In the genomic region with DNA sequence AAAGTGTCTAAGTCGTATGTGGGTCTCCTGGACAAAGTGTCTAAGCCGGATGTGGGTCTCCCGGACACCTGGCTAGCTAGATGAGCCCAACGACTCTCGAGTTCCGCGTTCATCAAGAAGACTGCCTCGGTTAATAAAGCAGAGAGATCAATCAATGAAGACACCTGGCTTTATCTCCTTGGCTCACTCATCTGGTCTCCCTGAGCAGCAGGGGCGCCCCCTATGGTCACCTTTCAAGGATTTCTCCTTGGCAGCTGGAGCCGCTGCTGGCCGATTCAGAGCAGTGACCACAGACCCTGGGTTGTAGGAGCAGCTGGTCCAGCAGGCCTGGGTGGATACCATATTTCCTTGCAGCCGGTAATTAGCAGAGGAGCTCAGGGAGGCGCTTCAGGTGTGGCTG, we compare ENCODE assay signal across 7 mouse cellular contexts. TPM values are rescaled to one million over a fixed set of nuclear protein-coding genes. Genes with fewer than 3 reads are reported as not detected.
DNase-seq lines count a peak whose midpoint lies in the region; ATAC-seq and TF ChIP-seq lines count a peak whose summit lies in the region.

No protein-coding gene starts in this region.

- DNase-seq in lung, adult 2 months, result no peak
- peak; percentile 47 for DNase-seq in kidney, postnatal 14 days
- DNase-seq in layer of hippocampus, adult 9-11 months, result no peak

- no peak for ATAC-seq in lung, embryonic 15.5 days (ENCODE audit: borderline replicate concordance, extremely low read depth, low FRiP score, low TSS enrichment)
- no peak for ATAC-seq in forebrain, embryonic 12.5 days (ENCODE audit: low FRiP score)
- ATAC-seq in frontal cortex, adult (ENCODE audit: low TSS enrichment), result no peak

- H3K36me3 ChIP-seq in lung, embryonic 15.5 days, result no peaks in the 10 kb centered on the region
- H3K36me3 ChIP-seq in forebrain, embryonic 12.5 days (replicated peaks), result no peaks in the 10 kb centered on the region

- no peak overlapping the region for H3K9ac ChIP-seq in lung, embryonic 15.5 days
- H3K9ac ChIP-seq in forebrain, embryonic 12.5 days, result no peak overlapping the region

- peaks cover 18% of the 10 kb centered on the region for H3K4me1 ChIP-seq in lung, embryonic 15.5 days
- H3K4me1 ChIP-seq in lung, adult 2 months (ENCODE audit: control insufficient read depth, insufficient read depth, low read length), result peaks cover 2% of the 10 kb centered on the region; the same call in 1 of the 2 replicates
- H3K4me1 ChIP-seq in forebrain, embryonic 12.5 days, result peaks cover 13% of the 10 kb centered on the region
- H3K4me1 ChIP-seq in olfactory bulb, adult 2 months (ENCODE audit: control insufficient read depth, insufficient read depth, low read length), result peaks cover 22% of the 10 kb centered on the region

- no peak overlapping the region for H3K4me3 ChIP-seq in lung, embryonic 15.5 days
- H3K4me3 ChIP-seq in lung, adult 2 months (replicated peaks; ENCODE audit: extremely low read depth, low read depth, low read length), result no peak overlapping the region
- H3K4me3 ChIP-seq in forebrain, embryonic 12.5 days (replicated peaks), result peak overlapping the region; percentile 67
- H3K4me3 ChIP-seq in olfactory bulb, adult 2 months (ENCODE audit: insufficient read depth, low read depth, low read length), result no peak overlapping the region

- TF ChIP-seq POLR2A in lung, adult 2 months (IDR thresholded peaks at IDR 0.05; ENCODE audit: borderline replicate concordance, extremely low read depth, low read depth, low read length), result no peak
- TF ChIP-seq POLR2A in olfactory bulb, adult 2 months (IDR thresholded peaks at IDR 0.05; ENCODE audit: insufficient read depth, low read depth, low read length), result no peak

- WGBS in lung, embryonic 15.5 days, result 16% methylated on average over 13 of the region's 13 CpGs
- 19% methylated on average over 13 of the region's 13 CpGs for WGBS in lung, adult 2 months
- WGBS in forebrain, embryonic 12.5 days, result 18% methylated on average over 13 of the region's 13 CpGs
- WGBS in olfactory bulb, adult 2 months, result 19% methylated on average over 13 of the region's 13 CpGs

- peak overlapping the region; percentile 100 for H3K4me2 ChIP-seq in lung, embryonic 15.5 days
- peak overlapping the region; percentile 100 for H3K4me2 ChIP-seq in forebrain, embryonic 12.5 days

- TF ChIP-seq CTCF in lung, adult 2 months (IDR thresholded peaks at IDR 0.05; ENCODE audit: insufficient read depth, low read length), result no peak
- peak; percentile 45; the same call in 1 of the 2 replicates for TF ChIP-seq CTCF in olfactory bulb, adult 2 months (IDR thresholded peaks at IDR 0.05; ENCODE audit: insufficient read depth, low read depth, low read length)

- peaks cover 60% of the 10 kb centered on the region for H3K27me3 ChIP-seq in lung, embryonic 15.5 days
- H3K27me3 ChIP-seq in forebrain, embryonic 12.5 days, result peaks cover 67% of the 10 kb centered on the region

- no peak overlapping the region for H3K27ac ChIP-seq in lung, embryonic 15.5 days
- no peak overlapping the region for H3K27ac ChIP-seq in forebrain, embryonic 12.5 days
- no peak overlapping the region for H3K27ac ChIP-seq in olfactory bulb, adult 2 months (ENCODE audit: insufficient read depth, low read depth, low read length)

- H3K9me3 ChIP-seq in lung, embryonic 15.5 days, result no peaks in the 10 kb centered on the region
- H3K9me3 ChIP-seq in forebrain, embryonic 12.5 days, result no peaks in the 10 kb centered on the region

RNA-seq across cellular contexts. Expression of a gene that starts 7.8 kb away (rescaled TPM):
- 0.21 and 0.24 TPM in 2 replicates for polyA plus RNA-seq in lung, embryonic 15.5 days (2015; fragmentation: Nextera tagmentation; extraction: Ambion mirVana)
- polyA plus RNA-seq in lung, adult 2 months (2012; rRNA removed), result 0.37 and 0.52 TPM in 2 replicates
- 0.32 and 0.33 TPM in 2 replicates for polyA plus RNA-seq in forebrain, embryonic 12.5 days (2016; fragmentation: Nextera tagmentation; extraction: Ambion mirVana)
- polyA plus RNA-seq in olfactory bulb, adult 2 months (2012; ENCODE audit: insufficient read depth, insufficient read length, low replicate concordance, missing spikeins), result not detected in 2 replicates

RNA-seq across cellular contexts. Expression of a gene that starts 23.0 kb away (rescaled TPM):
- 3.1 and 4.4 TPM in 2 replicates for polyA plus RNA-seq in lung, embryonic 15.5 days (2015; fragmentation: Nextera tagmentation; extraction: Ambion mirVana)
- 2.1 and 2.6 TPM in 2 replicates for polyA plus RNA-seq in lung, adult 2 months (2012; rRNA removed)
- polyA plus RNA-seq in forebrain, embryonic 12.5 days (2016; fragmentation: Nextera tagmentation; extraction: Ambion mirVana), result 0.96 and 1.4 TPM in 2 replicates
- not detected in 2 replicates for polyA plus RNA-seq in olfactory bulb, adult 2 months (2012; ENCODE audit: insufficient read depth, insufficient read length, low replicate concordance, missing spikeins)

RNA-seq across cellular contexts. Expression of a gene that starts 33.2 kb away (rescaled TPM):
- 0.31 and 0.46 TPM in 2 replicates for polyA plus RNA-seq in lung, embryonic 15.5 days (2015; fragmentation: Nextera tagmentation; extraction: Ambion mirVana)
- polyA plus RNA-seq in lung, adult 2 months (2012; rRNA removed), result 0.11 and 0.22 TPM in 2 replicates
- 0.49 and 0.72 TPM in 2 replicates for polyA plus RNA-seq in forebrain, embryonic 12.5 days (2016; fragmentation: Nextera tagmentation; extraction: Ambion mirVana)
- not detected in 2 replicates for polyA plus RNA-seq in olfactory bulb, adult 2 months (2012; ENCODE audit: insufficient read depth, insufficient read length, low replicate concordance, missing spikeins)

RNA-seq across cellular contexts. Expression of a gene that starts 33.4 kb away (rescaled TPM):
- 35.1 and 42.8 TPM in 2 replicates for polyA plus RNA-seq in lung, embryonic 15.5 days (2015; fragmentation: Nextera tagmentation; extraction: Ambion mirVana)
- 21.2 and 25.9 TPM in 2 replicates for polyA plus RNA-seq in lung, adult 2 months (2012; rRNA removed)
- polyA plus RNA-seq in forebrain, embryonic 12.5 days (2016; fragmentation: Nextera tagmentation; extraction: Ambion mirVana), result 64.5 and 67.5 TPM in 2 replicates
- not detected in 2 replicates for polyA plus RNA-seq in olfactory bulb, adult 2 months (2012; ENCODE audit: insufficient read depth, insufficient read length, low replicate concordance, missing spikeins)
